Comparison of ENCODE assay signal across 32 mouse cellular contexts in genomic region chr12:17357795-17358194, GRCm38 (mm10). TPM values are rescaled to one million over a fixed set of nuclear protein-coding genes. Genes with fewer than 3 reads are reported as not detected.
"Had no signal": no experiment of that assay in that cellular context is flagged by ENCODE, and none has a peak within 500 bp of the region (broad histone marks: within the 10 kb centered on the region; RNA-seq: fewer than 3 reads in every experiment).

No protein-coding gene starts in this region.

- H3K9ac ChIP-seq: embryonic facial prominence, embryonic 12.5 days; embryonic facial prominence, embryonic 13.5 days; embryonic facial prominence, embryonic 15.5 days; forebrain, embryonic 12.5 days; forebrain, embryonic 13.5 days; forebrain, embryonic 15.5 days; forebrain, postnatal 0 days had no signal

- H3K9me3 ChIP-seq: embryonic facial prominence, embryonic 10.5 days; embryonic facial prominence, embryonic 12.5 days; embryonic facial prominence, embryonic 13.5 days; embryonic facial prominence, embryonic 15.5 days; forebrain, embryonic 10.5 days; forebrain, embryonic 12.5 days; forebrain, embryonic 13.5 days; forebrain, embryonic 15.5 days had no signal

- H3K4me1 ChIP-seq: embryonic facial prominence, embryonic 12.5 days; embryonic facial prominence, embryonic 13.5 days; embryonic facial prominence, embryonic 15.5 days; forebrain, embryonic 13.5 days; forebrain, embryonic 15.5 days had no signal

- H3K4me2 ChIP-seq: embryonic facial prominence, embryonic 12.5 days; embryonic facial prominence, embryonic 13.5 days; embryonic facial prominence, embryonic 15.5 days; forebrain, embryonic 12.5 days; forebrain, embryonic 13.5 days; forebrain, embryonic 15.5 days had no signal

- H3K27ac ChIP-seq: embryonic facial prominence, embryonic 10.5 days; embryonic facial prominence, embryonic 12.5 days; embryonic facial prominence, embryonic 13.5 days; embryonic facial prominence, embryonic 15.5 days; forebrain, embryonic 10.5 days; forebrain, embryonic 12.5 days; forebrain, embryonic 13.5 days; forebrain, embryonic 15.5 days; gastrocnemius, adult 2 months; heart, adult 2 months had no signal

- H3K27me3 ChIP-seq: embryonic facial prominence, embryonic 12.5 days; embryonic facial prominence, embryonic 13.5 days; embryonic facial prominence, embryonic 15.5 days; forebrain, embryonic 12.5 days; forebrain, embryonic 13.5 days; forebrain, embryonic 15.5 days had no signal

- DNase-seq: cerebellum, adult 2 months; cerebellum, adult 8-10 months; cerebellum, adult 9-10 months; cerebellum, adult 9-11 months; cerebellum, postnatal 10 days; cerebellum, postnatal 14 days; cerebellum, postnatal 25 days; cerebellum, postnatal 36 days; embryo, embryonic 11 days; forebrain, postnatal 0 days; gastrocnemius, adult 2 months; gastrocnemius, postnatal 10 days; gastrocnemius, postnatal 14 days; gastrocnemius, postnatal 25 days; gastrocnemius, postnatal 36 days; heart, adult 18-20 months; heart, adult 2 months had no signal

- ATAC-seq: forebrain, embryonic 13.5 days; forebrain, embryonic 14.5 days; forebrain, embryonic 15.5 days; forebrain, embryonic 16.5 days; forebrain, postnatal 0 days had no signal

- H3K4me3 ChIP-seq: embryonic facial prominence, embryonic 10.5 days; embryonic facial prominence, embryonic 12.5 days; embryonic facial prominence, embryonic 13.5 days; embryonic facial prominence, embryonic 15.5 days; erythroblast, embryonic 14.5 days; forebrain, embryonic 10.5 days; forebrain, embryonic 12.5 days; forebrain, embryonic 13.5 days; forebrain, embryonic 15.5 days; gastrocnemius, adult 2 months; heart, adult 2 months had no signal

RNA-seq across cellular contexts. Expression of gene Atp6v1c2, which starts 28.6 kb away (rescaled TPM):
- total RNA-seq: common myeloid progenitor, adult 5-6 weeks; gastrocnemius, adult 18-20 months; gastrocnemius, adult 2 months; gastrocnemius, adult 8-10 months; gastrocnemius, postnatal 10 days; gastrocnemius, postnatal 14 days; gastrocnemius, postnatal 36 days; granulocyte monocyte progenitor cell, adult 5-6 weeks; heart, adult 2 months had no signal
- polyA plus RNA-seq: erythroblast, embryonic 14.5 days had no signal
